Mouse (Mus musculus) gastrocnemius, adult 2 months (tissue): ENCODE data around the gene Abr. TPM values are rescaled to one million over a fixed set of nuclear protein-coding genes. Genes with fewer than 3 reads are reported as not detected.

Experiments
- DNase-seq: peaks from one replicate; pipeline ENCODE4 v3.0.0; 2022
- H3K27ac ChIP-seq: fragments of 200-600 bp; 2 replicates; pipeline ENCODE4 v1.8.1; 2022; ENCODE audit warnings: mild to moderate bottlenecking
- H3K4me3 ChIP-seq: fragments of 200-600 bp; 2 replicates; pipeline ENCODE4 v1.8.1; 2022; ENCODE audit warnings: mild to moderate bottlenecking, moderate library complexity
- CTCF ChIP-seq: fragments of 200-600 bp; IDR thresholded peaks from 2 replicates; pipeline ENCODE4 v1.8.1; 2022; ENCODE audit warnings: antibody characterized with exemption, mild to moderate bottlenecking, moderate library complexity
- intact Hi-C: fragments of 180-260 bp; cut with DNase I; formaldehyde crosslinking; loops from one replicate; pipeline ENCODE4 v1.15.1; 2025
- total RNA-seq, 2 experiments: library from RNA; stranded (reverse); gene quantifications; 2 replicates each; pipeline ENCODE4 v1.2.3; 2021

Abr gene
- total RNA-seq, 2 experiments from 2014 or later, result 10.2 to 19.2 TPM

DNA sequence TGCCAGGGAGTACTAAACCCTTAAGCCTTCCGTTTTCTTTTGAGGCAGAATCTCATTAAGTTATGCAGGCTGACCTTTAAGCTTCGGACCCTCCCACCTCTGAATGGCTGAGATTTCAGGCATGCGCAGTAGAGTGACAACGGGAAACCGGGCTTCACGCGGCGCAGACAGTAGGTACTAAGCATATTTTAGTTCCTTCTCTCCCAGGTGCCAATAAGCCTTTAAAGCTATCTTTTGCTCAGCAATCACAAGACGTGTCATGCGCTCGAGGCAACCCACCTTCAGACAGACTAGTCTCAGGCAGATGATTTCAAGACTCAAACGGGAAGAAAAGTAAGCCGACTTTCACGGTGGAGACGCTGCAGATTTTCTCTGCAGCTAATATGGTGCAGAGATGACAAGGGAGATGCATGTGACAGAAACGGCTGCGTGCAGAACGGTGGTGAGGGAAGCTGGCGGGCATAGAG, 9.4 kb downstream of the Abr start:
- Histone ChIP-seq H3K4me3 (peak overlapping the region; percentile 68), H3K27ac (no peak overlapping the region)
- DNase-seq, result peak; percentile 35
- intact Hi-C loops, result no loop called here
- TF ChIP-seq CTCF, result no peak

- DNase-seq, result no peak
- intact Hi-C loops, result no loop called here
Observed at GRCm38 (mm10) chr11:76610948-76611347, 11.2 kb downstream of the Abr start.

DNA sequence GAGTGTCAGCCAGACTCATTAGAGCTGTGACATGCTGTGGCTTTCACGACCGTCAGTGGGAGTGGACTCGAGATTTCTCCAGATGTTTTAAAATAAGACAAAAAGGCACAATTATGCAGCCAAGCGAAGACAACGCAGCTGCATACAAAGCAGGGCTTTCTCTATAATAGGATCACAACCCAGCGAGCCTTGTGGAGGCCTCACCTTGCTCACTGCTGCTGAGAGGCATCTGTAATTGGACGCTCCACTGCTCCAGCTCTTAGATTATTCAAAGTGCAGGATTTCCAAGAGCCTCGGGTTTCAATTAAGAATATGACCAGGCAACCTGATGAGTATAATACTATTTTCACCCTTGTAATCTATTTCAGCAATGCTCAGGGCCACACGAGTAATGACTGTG, 15.6 kb downstream of the Abr start:
- no peak for DNase-seq
- Histone ChIP-seq H3K4me3 (no peak overlapping the region), H3K27ac (no peak overlapping the region)
- intact Hi-C loops, result no loop called here
- TF ChIP-seq CTCF, result no peak

More at GRCm38 (mm10) chr11:76610948-76611347, 11.2 kb downstream of the Abr start:
- no peak overlapping the region for H3K27ac ChIP-seq
- no peak overlapping the region for H3K4me3 ChIP-seq
- TF ChIP-seq CTCF, result no peak

DNA sequence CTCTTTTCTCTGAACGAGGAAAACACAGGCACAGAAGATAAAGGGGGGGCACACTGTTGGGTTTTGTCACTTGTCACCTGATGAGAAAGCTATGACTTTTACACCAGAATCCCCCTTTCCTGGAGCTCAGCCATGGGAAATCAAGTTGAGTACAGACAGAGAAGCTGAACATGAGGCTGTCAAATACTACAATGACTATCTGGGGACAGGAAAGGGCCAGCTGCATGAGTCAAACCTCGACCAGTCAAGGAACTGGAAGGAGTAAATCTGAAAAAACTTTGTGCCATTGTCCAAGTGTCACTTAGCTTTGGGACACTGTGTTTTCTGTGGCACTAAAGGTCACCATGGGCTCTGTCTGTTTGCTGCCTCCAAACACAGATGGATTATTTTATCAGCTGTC, 22.9 kb downstream of the Abr start:
- intact Hi-C loops, result no loop called here
- no peak for DNase-seq
- Histone ChIP-seq H3K4me3 (no peak overlapping the region), H3K27ac (no peak overlapping the region)
- no peak for TF ChIP-seq CTCF

DNA sequence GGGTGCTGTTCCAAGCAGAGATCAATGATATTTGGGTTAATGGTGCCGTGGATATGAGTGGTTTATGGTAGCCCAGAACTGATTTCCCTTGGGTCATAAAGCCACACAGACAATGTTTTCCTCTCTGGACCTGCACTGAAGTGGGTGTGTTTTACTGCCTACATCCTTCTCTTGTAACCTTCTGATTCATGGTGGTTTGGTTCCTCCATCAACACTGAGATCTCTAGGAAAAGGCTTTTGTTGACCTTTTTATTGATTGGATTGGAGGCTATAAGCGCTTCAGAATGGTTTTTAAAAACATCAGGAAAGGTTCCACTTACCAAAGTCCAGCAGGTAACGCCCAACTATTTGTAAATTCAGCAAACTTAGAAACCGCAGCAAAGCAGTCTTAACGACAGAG, 23.4 kb downstream of the Abr start:
- Histone ChIP-seq H3K27ac (no peak overlapping the region), H3K4me3 (no peak overlapping the region)
- intact Hi-C loops, result no loop called here
- DNase-seq, result no peak
- TF ChIP-seq CTCF, result no peak

- DNase-seq, result no peak
- Histone ChIP-seq H3K27ac (no peak overlapping the region), H3K4me3 (no peak overlapping the region)
- no peak for TF ChIP-seq CTCF
- intact Hi-C loops, result no loop called here
Observed at GRCm38 (mm10) chr11:76593620-76594326, 28.3 kb downstream of the Abr start.

DNA sequence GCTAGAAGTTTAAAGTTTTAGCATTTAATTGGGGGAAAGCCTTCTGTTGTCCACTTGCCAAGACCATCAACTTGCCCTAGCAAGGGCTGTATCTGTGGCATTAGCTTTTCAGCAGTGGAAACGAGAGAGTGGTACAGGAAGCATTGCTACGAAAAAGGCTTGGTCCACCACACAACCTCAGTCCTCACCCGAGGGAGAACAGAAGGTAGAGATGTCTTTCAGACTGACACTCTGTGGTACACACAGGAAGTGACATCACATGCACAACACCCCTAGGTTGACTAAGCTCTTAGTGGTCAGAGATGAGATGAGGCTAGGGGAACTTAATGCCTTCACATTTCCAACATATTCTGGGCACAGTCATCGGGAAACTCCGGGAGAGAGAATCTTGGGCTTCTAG, 32.4 kb downstream of the Abr start:
- Histone ChIP-seq H3K27ac (no peak overlapping the region), H3K4me3 (no peak overlapping the region)
- no peak for DNase-seq
- TF ChIP-seq CTCF, result no peak
- intact Hi-C loops, result no loop called here

DNA sequence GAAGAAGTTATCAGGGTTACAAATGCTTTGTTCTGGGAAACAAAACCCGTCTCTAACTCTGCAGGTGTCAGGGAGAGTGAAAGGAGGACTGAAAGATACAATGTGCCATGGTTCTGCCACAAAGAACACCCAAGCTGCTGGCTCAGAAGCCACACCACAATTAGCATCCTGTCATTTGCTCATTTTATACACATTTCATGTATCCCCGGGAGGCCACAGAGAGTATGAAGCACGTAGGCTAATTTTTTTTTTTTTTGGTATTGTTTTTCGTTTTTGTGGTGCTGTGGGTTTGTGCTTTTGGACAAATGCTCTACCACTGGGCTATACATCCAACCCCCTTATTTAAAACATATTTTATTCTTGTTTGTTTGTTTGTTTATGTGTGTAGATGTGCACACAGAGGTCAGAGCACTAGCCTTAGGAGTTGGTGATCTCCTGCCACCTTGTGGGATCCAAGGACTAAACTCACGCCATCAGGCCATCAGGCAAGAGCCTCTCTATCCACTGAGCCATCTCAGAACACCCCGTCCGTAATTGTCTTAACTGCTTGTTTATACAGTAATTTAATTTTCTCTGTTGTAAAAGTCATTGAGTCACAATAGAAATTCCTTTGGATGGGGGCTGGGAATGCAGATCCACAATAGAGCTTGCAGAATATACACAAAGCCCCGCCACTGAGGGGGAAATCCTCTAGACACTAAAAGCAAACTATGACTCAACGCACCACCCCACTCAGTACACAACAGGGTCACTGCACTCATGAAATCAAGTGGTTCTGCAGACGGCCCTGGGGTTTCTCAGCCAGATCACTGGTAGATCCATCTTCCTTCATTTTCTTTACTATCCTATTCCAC, 33.3 kb downstream of the Abr start:
- no peak for TF ChIP-seq CTCF
- no peak for DNase-seq
- Histone ChIP-seq H3K27ac (no peak overlapping the region), H3K4me3 (no peak overlapping the region)
- intact Hi-C loops, result no loop called here

DNA sequence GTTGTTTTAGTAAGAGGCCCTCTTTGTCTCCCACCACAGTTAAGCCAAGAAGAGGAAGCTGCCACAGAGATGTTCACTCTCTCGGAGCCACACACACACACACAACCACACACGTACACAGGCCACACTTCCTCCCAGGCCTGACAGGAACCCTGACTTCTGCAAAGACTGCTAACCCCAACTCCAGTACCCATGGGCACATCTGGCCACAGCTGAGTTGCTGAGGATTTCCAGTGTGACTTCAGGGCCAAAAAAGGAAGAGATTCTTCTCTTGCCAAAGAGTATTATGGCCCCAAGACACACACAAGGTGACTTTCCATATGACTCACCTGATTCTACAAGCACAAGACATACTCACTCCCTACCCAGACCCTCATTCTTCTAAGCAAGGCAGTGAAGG, 34.1 kb downstream of the Abr start:
- no peak for TF ChIP-seq CTCF
- H3K27ac ChIP-seq, result no peak overlapping the region
- no peak for DNase-seq
- intact Hi-C loops, result no loop called here
- H3K4me3 ChIP-seq, result no peak overlapping the region

- Histone ChIP-seq H3K27ac (no peak overlapping the region), H3K4me3 (no peak overlapping the region)
- intact Hi-C loops, result no loop called here
- DNase-seq, result no peak
- TF ChIP-seq CTCF, result no peak
Observed at GRCm38 (mm10) chr11:76587333-76587732, 34.8 kb downstream of the Abr start.

DNA sequence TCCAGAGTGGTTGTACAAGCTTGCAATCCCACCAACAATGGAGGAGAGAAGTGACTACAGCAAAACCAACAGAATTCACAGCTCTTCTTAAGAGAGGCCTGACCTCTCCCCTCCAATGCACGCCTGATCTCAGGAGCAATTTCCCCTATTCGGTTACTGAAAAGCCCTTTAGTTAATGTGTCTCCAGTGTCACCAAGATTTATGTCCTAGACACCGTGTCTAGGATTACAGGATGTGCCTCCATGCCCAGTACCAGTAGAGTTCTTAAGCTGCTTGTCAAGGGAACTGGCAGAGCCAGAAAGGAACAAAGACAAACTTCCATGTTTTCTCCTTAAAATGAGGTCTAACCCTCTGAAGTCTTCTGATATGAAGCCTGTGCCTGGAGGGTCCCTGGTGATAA, 36.0 kb downstream of the Abr start:
- H3K27ac ChIP-seq, result no peak overlapping the region
- intact Hi-C loops, result no loop called here
- no peak overlapping the region for H3K4me3 ChIP-seq
- no peak for TF ChIP-seq CTCF
- DNase-seq, result no peak

GRCm38 (mm10) chr11:76577588-76578257, 44.4 kb downstream of the Abr start:
- peak; percentile 90 for DNase-seq
- intact Hi-C loops, result loop anchor here (1.0 to 10.0 kb wide), 2 partner anchors 36 to 53 kb away; no protein-coding TSS in a partner anchor
- Histone ChIP-seq H3K27ac (no peak overlapping the region), H3K4me3 (no peak overlapping the region)
- TF ChIP-seq CTCF, result peak; percentile 96
